Mouse (Mus musculus): ENCODE data around the gene Plin3.

Plin3 gene

DNA sequence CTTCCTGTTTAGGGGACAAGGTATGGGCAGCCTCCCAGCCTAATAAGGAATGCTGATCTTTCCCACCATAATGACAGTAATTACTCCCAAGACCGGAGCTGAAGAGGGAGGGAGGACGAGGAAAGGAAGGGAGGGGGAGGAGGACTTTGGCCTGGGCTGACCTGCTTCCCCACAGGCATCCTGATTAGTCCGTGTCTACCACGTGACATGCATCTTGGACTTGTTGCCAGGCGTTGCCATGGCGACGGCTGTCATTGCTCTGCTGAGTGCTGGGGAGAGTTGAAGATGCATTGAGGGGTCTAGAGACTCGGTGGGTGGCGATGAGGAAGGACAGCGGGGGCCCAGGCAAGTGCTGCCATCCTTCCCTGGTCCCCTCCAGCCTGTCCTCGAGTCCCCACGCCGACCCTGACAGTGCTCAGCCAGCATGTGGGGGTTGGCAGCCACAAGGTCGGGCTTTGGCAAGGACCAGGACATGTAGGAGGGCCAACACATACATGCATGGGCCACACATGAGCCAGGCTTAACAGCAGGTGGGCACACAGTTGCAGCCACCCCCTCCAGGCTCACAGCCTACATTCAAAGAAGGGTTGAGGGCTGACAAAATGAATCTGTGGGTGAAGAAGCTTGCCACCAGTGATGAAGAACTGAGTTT lies 58.7 kb downstream of the Plin3 start:
- peak; percentile 84 for DNase-seq

DNA sequence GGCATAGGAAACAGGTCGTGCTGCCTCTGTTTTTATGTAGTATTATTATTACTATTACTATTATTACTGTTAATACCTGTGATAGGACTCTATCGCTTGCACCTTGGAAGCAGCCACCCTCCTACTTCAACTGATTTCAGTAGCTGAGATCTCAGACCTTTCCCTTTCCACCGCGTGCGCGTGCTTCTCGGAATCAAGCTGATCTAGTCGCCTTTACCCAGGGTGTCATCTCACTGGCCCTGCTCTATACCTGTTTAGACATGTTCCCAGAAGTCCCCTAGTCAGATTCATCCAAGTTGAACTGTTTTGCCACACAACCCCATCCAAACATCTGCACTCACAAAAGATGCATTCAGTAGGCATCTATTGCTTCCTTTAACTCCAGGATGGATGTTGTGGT lies 59.3 kb downstream of the Plin3 start:
- no peak for DNase-seq

DNA sequence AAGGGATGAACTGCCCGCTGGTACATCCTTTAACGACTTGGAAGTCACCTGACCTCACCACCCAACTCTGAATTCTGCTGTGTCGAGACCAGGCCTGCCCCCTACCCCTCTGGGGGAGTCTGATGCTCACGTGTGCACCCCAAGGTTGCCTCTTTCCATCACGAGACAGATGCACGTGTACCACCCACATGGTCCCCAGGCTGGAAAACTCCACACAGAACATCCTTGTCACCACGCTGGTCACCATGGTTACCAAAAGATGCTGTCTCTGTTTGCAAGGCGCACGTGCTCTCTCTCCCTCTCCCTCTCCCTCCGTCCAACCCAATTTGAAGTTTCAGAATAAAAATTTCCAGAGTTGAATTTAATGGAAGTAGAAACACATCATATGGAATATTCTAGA lies 62.7 kb downstream of the Plin3 start:
- DNase-seq = no peak

Measured in cerebellum, adult 8-10 months (tissue).